Mouse (Mus musculus) small intestine, adult 2 months (tissue): ENCODE data around the gene Ngly1.

Source experiments
- CTCF ChIP-seq: fragments of 200-500 bp; IDR thresholded peaks from 2 replicates; pipeline ENCODE4 v1.5.1; 2012; ENCODE audit warnings: low read depth, mild to moderate bottlenecking, control low read depth, inconsistent platforms, low read length, moderate library complexity, mixed read lengths; ENCODE audit not compliant: insufficient replicate concordance, insufficient read length; ENCODE audit errors: extremely low read depth
- POLR2A ChIP-seq: fragments of 200-500 bp; IDR thresholded peaks from 2 replicates; pipeline ENCODE4 v1.6.1; 2012; ENCODE audit warnings: low read depth, mild to moderate bottlenecking, control low read depth, inconsistent platforms, low read length, moderate library complexity

GRCm38 (mm10) chr14:16248603-16249157 is 400 bp upstream of the Ngly1 start:
- TF ChIP-seq POLR2A (no peak), CTCF (no peak)
